Mouse (Mus musculus) T-helper 17 cell (primary cell): ENCODE results near the gene Cfd.

Experiments used
- in situ Hi-C, 2 experiments: fragments of 300-600 bp; cut with MboI, MseI; formaldehyde crosslinking; loops; 1 replicate in 1 of 2; 2 replicates in 1 of 2; pipeline ENCODE4 v1.15.1; 2025; ENCODE audit warnings: high pct_unique_total_duplicates in 2 of 2

The Cfd gene

GRCm38 (mm10) chr10:79929967-79930825, 39.5 kb downstream of the Cfd start:
- in situ Hi-C loops = loop anchor here in 1 of 2 experiments (5.0 to 10.0 kb wide), 2 partner anchors 48 to 95 kb away; no protein-coding TSS in a partner anchor

GRCm38 (mm10) chr10:79930826-79931186, 40.2 kb downstream of the Cfd start:
- in situ Hi-C loops = no loop called here

- in situ Hi-C loops = no loop called here
These were observed 41.1 kb downstream of the Cfd start for GRCm38 (mm10) chr10:79931797-79932196.

GRCm38 (mm10) chr10:79932736-79933135, 42.1 kb downstream of the Cfd start:
- in situ Hi-C loops = no loop called here

GRCm38 (mm10) chr10:79933145-79933679, 42.6 kb downstream of the Cfd start:
- in situ Hi-C loops = no loop called here

GRCm38 (mm10) chr10:79933861-79934260, 43.2 kb downstream of the Cfd start:
- in situ Hi-C loops = no loop called here

GRCm38 (mm10) chr10:79934272-79934721, 43.6 kb downstream of the Cfd start:
- in situ Hi-C loops = no loop called here

- in situ Hi-C loops = no loop called here
These were observed 44.3 kb downstream of the Cfd start for GRCm38 (mm10) chr10:79934794-79935569.

- in situ Hi-C loops = no loop called here
These were observed 45.7 kb downstream of the Cfd start for GRCm38 (mm10) chr10:79936284-79936910.

GRCm38 (mm10) chr10:79936911-79937441, 46.3 kb downstream of the Cfd start:
- in situ Hi-C loops = no loop called here

- in situ Hi-C loops = no loop called here
These were observed 47.3 kb downstream of the Cfd start for GRCm38 (mm10) chr10:79937775-79938526.

- in situ Hi-C loops = no loop called here
These were observed 50.1 kb downstream of the Cfd start for GRCm38 (mm10) chr10:79940749-79941148.
